Mouse (Mus musculus) liver, embryonic 14.5 days (tissue): ENCODE data around the gene Pfkl. TPM values are rescaled to one million over a fixed set of nuclear protein-coding genes. Genes with fewer than 3 reads are reported as not detected.
"Not testable (repeated sequence)": the region's sequence is repeated elsewhere in the genome, so short reads cannot be mapped to it uniquely, and the experiment has no call there.

Source experiments
- ATAC-seq: fragments of 200-750 bp; cut with Nextera tagmentation; 2 replicates; pipeline ENCODE4 v1.8.0; 2017; ENCODE audit warnings: moderate number of reproducible peaks, mild to moderate bottlenecking, moderate library complexity; ENCODE audit not compliant: insufficient read depth
- DNase-seq, 3 experiments: peaks; one replicate each; pipeline ENCODE4 v3.0.0-alpha.2; 2012 to 2013; ENCODE audit warnings: low read depth in 3 of 3, low spot score in 3 of 3
- H3K27ac ChIP-seq: fragments of 300-500 bp; sonication (generic); 2 replicates; pipeline ENCODE4 v1.5.1; 2014; ENCODE audit warnings: moderate library complexity, mild to moderate bottlenecking, control low read depth, inconsistent platforms
- H3K27me3 ChIP-seq: fragments of 300-500 bp; sonication (generic); 2 replicates; pipeline ENCODE4 v1.6.1; 2014; ENCODE audit warnings: mild to moderate bottlenecking, low read length, moderate library complexity; ENCODE audit not compliant: control insufficient read depth, insufficient read depth
- H3K36me3 ChIP-seq: fragments of 300-500 bp; sonication (generic); replicated peaks from 2 replicates; pipeline ENCODE4 v1.6.1; 2014; ENCODE audit warnings: low read depth; ENCODE audit not compliant: control insufficient read depth, insufficient read depth
- H3K4me1 ChIP-seq, 2 experiments: fragments of 200-500 bp in 1 of 2; fragments of 300-500 bp in 1 of 2; sonication (generic) in 1 of 2; replicated peaks; 2 replicates each; pipeline ENCODE4 v1.6.1; 2012 to 2014; ENCODE audit warnings: antibody characterized with exemption in 1 of 2, inconsistent platforms in 1 of 2, low read length in 1 of 2; ENCODE audit not compliant: control insufficient read depth in 2 of 2, insufficient read depth in 2 of 2
- H3K4me2 ChIP-seq: fragments of 300-500 bp; sonication (generic); 2 replicates; pipeline ENCODE4 v1.6.1; 2014; ENCODE audit warnings: low read depth, mild to moderate bottlenecking, control low read depth, moderate library complexity
- H3K4me3 ChIP-seq, 2 experiments: fragments of 200-500 bp in 1 of 2; fragments of 300-500 bp in 1 of 2; sonication (generic) in 1 of 2; 2 replicates each; pipeline ENCODE4 v1.5.1; 2012 to 2014; ENCODE audit warnings: low read depth in 2 of 2, low read length in 2 of 2, mild to moderate bottlenecking in 2 of 2, control low read depth in 1 of 2, inconsistent platforms in 1 of 2, moderate library complexity in 1 of 2; ENCODE audit not compliant: insufficient read depth in 1 of 2
- H3K9ac ChIP-seq: fragments of 300-500 bp; sonication (generic); replicated peaks from 2 replicates; pipeline ENCODE4 v1.6.1; 2014; ENCODE audit warnings: mild to moderate bottlenecking, control low read depth, moderate library complexity
- H3K9me3 ChIP-seq: fragments of 300-500 bp; sonication (generic); 2 replicates; pipeline ENCODE4 v1.6.1; 2016; ENCODE audit warnings: low read length, mixed read lengths; ENCODE audit not compliant: control insufficient read depth
- CTCF ChIP-seq: IDR thresholded peaks from 2 replicates; pipeline ENCODE4 v1.5.1; 2016; ENCODE audit warnings: antibody characterized with exemption, low read depth, control low read depth
- EP300 ChIP-seq: IDR thresholded peaks from 2 replicates; pipeline ENCODE4 v1.6.1; 2016; ENCODE audit warnings: antibody characterized with exemption, low read depth
- WGBS: fragments of 180-500 bp; shearing (Covaris S2); extraction: QIAGEN DNeasy Blood & Tissue Kit; methylation state at CpG from one replicate; pipeline ENCODE4 v1.1.7; 2014; ENCODE audit not compliant: insufficient replicate concordance; 5-methylcytosine and 5-hydroxymethylcytosine counted together
- polyA plus RNA-seq, 2 experiments: library from polyadenylated mRNA; depleted of rRNA in 1 of 2; stranded (reverse) in 1 of 2; unstranded in 1 of 2; fragments of >200 nt; fragmentation: Nextera tagmentation in 1 of 2; extraction: Ambion mirVana in 1 of 2; gene quantifications; 2 replicates each; pipeline versions ENCODE4 v1.2.1 to v1.2.3; 2012 to 2014

Pfkl gene
- polyA plus RNA-seq, 2 experiments, result 46.7 to 63.1 TPM

- ATAC-seq (no peak), DNase-seq (no peak)
- H3K4me3 ChIP-seq, result no peak overlapping the region
- TF ChIP-seq EP300, result no peak
- TF ChIP-seq CTCF, result no peak
- H3K27me3 ChIP-seq, result peaks cover 15% of the 10 kb centered on the region
- H3K4me2 ChIP-seq, result no peak overlapping the region
- no peaks in the 10 kb centered on the region for H3K4me1 ChIP-seq
- no peaks in the 10 kb centered on the region for H3K9me3 ChIP-seq
- no peak overlapping the region for H3K9ac ChIP-seq
- no peaks in the 10 kb centered on the region for H3K36me3 ChIP-seq
- no peak overlapping the region for H3K27ac ChIP-seq
- WGBS, result 8% methylated on average over 26 of the region's 26 CpGs
These were observed 40.5 kb downstream of the Pfkl start for GRCm38 (mm10) chr10:77969274-77969972.

- no peak for ATAC-seq
- Histone ChIP-seq H3K9ac (no peak overlapping the region), H3K36me3 (no peaks in the 10 kb centered on the region), H3K9me3 (no peaks in the 10 kb centered on the region), H3K4me2 (no peak overlapping the region), H3K4me3 (no peak overlapping the region), H3K27ac (no peak overlapping the region), H3K4me1 (peaks cover 0 to 4% of the 10 kb centered on the region in 2 experiments; a peak in 1 of 4 replicates), H3K27me3 (peaks cover under 1% of the 10 kb centered on the region; the same call in 1 of the 2 replicates)
- TF ChIP-seq CTCF (no peak), EP300 (no peak)
- DNase-seq, result no peak
- WGBS, result 28% methylated on average over 6 of the region's 6 CpGs
These were observed 45.9 kb downstream of the Pfkl start for GRCm38 (mm10) chr10:77963971-77964370.

- H3K27ac ChIP-seq, result no peak overlapping the region
- no peaks in the 10 kb centered on the region for H3K27me3 ChIP-seq
- no peak overlapping the region for H3K4me2 ChIP-seq
- no peak for TF ChIP-seq CTCF
- TF ChIP-seq EP300, result no peak
- DNase-seq (no peak), ATAC-seq (no peak)
- H3K36me3 ChIP-seq, result no peaks in the 10 kb centered on the region
- H3K4me1 ChIP-seq, result peaks cover 0 to 4% of the 10 kb centered on the region in 2 experiments; a peak in 1 of 4 replicates
- WGBS, result 26% methylated on average over 2 of the region's 2 CpGs
- H3K4me3 ChIP-seq, result no peak overlapping the region
- H3K9ac ChIP-seq, result no peak overlapping the region
- H3K9me3 ChIP-seq, result no peaks in the 10 kb centered on the region
These were observed 47.2 kb downstream of the Pfkl start for GRCm38 (mm10) chr10:77962725-77963124.

- ATAC-seq, result not testable (repeated sequence)
These were observed 59.4 kb downstream of the Pfkl start for GRCm38 (mm10) chr10:77950468-77950867.

GRCm38 (mm10) chr10:77939685-77940084, 70.2 kb downstream of the Pfkl start:
- Histone ChIP-seq H3K9ac (no peak overlapping the region), H3K36me3 (no peaks in the 10 kb centered on the region), H3K27me3 (no peaks in the 10 kb centered on the region), H3K9me3 (no peaks in the 10 kb centered on the region), H3K4me3 (no peak overlapping the region), H3K27ac (no peak overlapping the region), H3K4me1 (no peaks in the 10 kb centered on the region), H3K4me2 (no peak overlapping the region)
- DNase-seq (no peak), ATAC-seq (no peak)
- TF ChIP-seq CTCF (no peak), EP300 (no peak)
- 25% methylated on average over 2 of the region's 2 CpGs for WGBS

More at GRCm38 (mm10) chr10:77950468-77950867, 59.4 kb downstream of the Pfkl start:
- H3K36me3 ChIP-seq, H3K9ac ChIP-seq, H3K4me3 ChIP-seq, H3K4me2 ChIP-seq, H3K27me3 ChIP-seq, H3K27ac ChIP-seq, DNase-seq, H3K9me3 ChIP-seq, H3K4me1 ChIP-seq: not testable (repeated sequence)
- 81% methylated on average over 8 of the region's 12 CpGs for WGBS

Other genes starting within 250 kb of the Pfkl start
- gene Gm3238, start 238.8 kb downstream of the Pfkl start, polyA plus RNA-seq (2012; rRNA removed), result not detected in 2 replicates
- gene Gm3238, start 238.8 kb downstream of the Pfkl start, polyA plus RNA-seq (2014; fragmentation: Nextera tagmentation; extraction: Ambion mirVana), result not detected in 2 replicates
- not detected in 2 replicates for gene Gm7138, start 233.1 kb downstream of the Pfkl start, polyA plus RNA-seq (2012; rRNA removed)
- not detected in 2 replicates for gene Gm7138, start 233.1 kb downstream of the Pfkl start, polyA plus RNA-seq (2014; fragmentation: Nextera tagmentation; extraction: Ambion mirVana)
- gene Gm3250, start 227.5 kb downstream of the Pfkl start, polyA plus RNA-seq (2012; rRNA removed), result not detected in 2 replicates
- gene Gm3250, start 227.5 kb downstream of the Pfkl start, polyA plus RNA-seq (2014; fragmentation: Nextera tagmentation; extraction: Ambion mirVana), result not detected in 2 replicates
- not detected in 2 replicates for gene Gm7137, start 221.9 kb downstream of the Pfkl start, polyA plus RNA-seq (2012; rRNA removed)
- gene Gm7137, start 221.9 kb downstream of the Pfkl start, polyA plus RNA-seq (2014; fragmentation: Nextera tagmentation; extraction: Ambion mirVana), result not detected in 2 replicates
- not detected in 2 replicates for gene Gm9639, start 215.0 kb downstream of the Pfkl start, polyA plus RNA-seq (2012; rRNA removed)
- gene Gm9639, start 215.0 kb downstream of the Pfkl start, polyA plus RNA-seq (2014; fragmentation: Nextera tagmentation; extraction: Ambion mirVana), result not detected in 2 replicates
- not detected in 2 replicates for gene Gm19668, start 210.9 kb downstream of the Pfkl start, polyA plus RNA-seq (2012; rRNA removed)
- gene Gm19668, start 210.9 kb downstream of the Pfkl start, polyA plus RNA-seq (2014; fragmentation: Nextera tagmentation; extraction: Ambion mirVana), result not detected in 2 replicates
- gene Gm9507, start 198.2 kb downstream of the Pfkl start, polyA plus RNA-seq (2012; rRNA removed), result not detected in 2 replicates
- gene Gm9507, start 198.2 kb downstream of the Pfkl start, polyA plus RNA-seq (2014; fragmentation: Nextera tagmentation; extraction: Ambion mirVana), result not detected in 2 replicates
- not detected in 2 replicates for gene Gm2696, start 195.4 kb downstream of the Pfkl start, polyA plus RNA-seq (2012; rRNA removed)
- gene Gm2696, start 195.4 kb downstream of the Pfkl start, polyA plus RNA-seq (2014; fragmentation: Nextera tagmentation; extraction: Ambion mirVana), result not detected in 2 replicates
- not detected in 2 replicates for gene Krtap10-4, start 183.0 kb downstream of the Pfkl start, polyA plus RNA-seq (2012; rRNA removed)
- gene Krtap10-4, start 183.0 kb downstream of the Pfkl start, polyA plus RNA-seq (2014; fragmentation: Nextera tagmentation; extraction: Ambion mirVana), result not detected in 2 replicates
- gene Krtap10-10, start 174.1 kb downstream of the Pfkl start, polyA plus RNA-seq (2012; rRNA removed), result not detected in 2 replicates
- not detected in 2 replicates for gene Krtap10-10, start 174.1 kb downstream of the Pfkl start, polyA plus RNA-seq (2014; fragmentation: Nextera tagmentation; extraction: Ambion mirVana)
- not detected in 2 replicates for gene Gm36176, start 163.3 kb downstream of the Pfkl start, polyA plus RNA-seq (2012; rRNA removed)
- not detected in 2 replicates for gene Gm36176, start 163.3 kb downstream of the Pfkl start, polyA plus RNA-seq (2014; fragmentation: Nextera tagmentation; extraction: Ambion mirVana)
- not detected in 2 replicates for gene Gm10318, start 157.2 kb downstream of the Pfkl start, polyA plus RNA-seq (2012; rRNA removed)
- gene Gm10318, start 157.2 kb downstream of the Pfkl start, polyA plus RNA-seq (2014; fragmentation: Nextera tagmentation; extraction: Ambion mirVana), result not detected in 2 replicates
- gene Gm3285, start 148.1 kb downstream of the Pfkl start, polyA plus RNA-seq (2012; rRNA removed), result not detected in 2 replicates
- not detected in 2 replicates for gene Gm3285, start 148.1 kb downstream of the Pfkl start, polyA plus RNA-seq (2014; fragmentation: Nextera tagmentation; extraction: Ambion mirVana)
- 6.7 and 8.4 TPM in 2 replicates for gene Lrrc3, start 107.5 kb downstream of the Pfkl start, polyA plus RNA-seq (2012; rRNA removed)
- gene Lrrc3, start 107.5 kb downstream of the Pfkl start, polyA plus RNA-seq (2014; fragmentation: Nextera tagmentation; extraction: Ambion mirVana), result 8.0 and 8.9 TPM in 2 replicates
- 1.1 TPM in 2 replicates for gene Trpm2, start 39.5 kb downstream of the Pfkl start, polyA plus RNA-seq (2012; rRNA removed)
- 1.4 and 1.5 TPM in 2 replicates for gene Trpm2, start 39.5 kb downstream of the Pfkl start, polyA plus RNA-seq (2014; fragmentation: Nextera tagmentation; extraction: Ambion mirVana)
- 4.5 and 4.7 TPM in 2 replicates for gene 1810043G02Rik, start 31.6 kb downstream of the Pfkl start, polyA plus RNA-seq (2012; rRNA removed)
- gene 1810043G02Rik, start 31.6 kb downstream of the Pfkl start, polyA plus RNA-seq (2014; fragmentation: Nextera tagmentation; extraction: Ambion mirVana), result 4.2 and 4.5 TPM in 2 replicates
- gene Dnmt3l, start 31.9 kb upstream of the Pfkl start, polyA plus RNA-seq (2012; rRNA removed), result 0.08 TPM in 1 of 2 replicates, not detected in the other
- not detected in 2 replicates for gene Dnmt3l, start 31.9 kb upstream of the Pfkl start, polyA plus RNA-seq (2014; fragmentation: Nextera tagmentation; extraction: Ambion mirVana)
- gene Aire, start 33.5 kb upstream of the Pfkl start, polyA plus RNA-seq (2012; rRNA removed), result not detected in 2 replicates
- not detected in 2 replicates for gene Aire, start 33.5 kb upstream of the Pfkl start, polyA plus RNA-seq (2014; fragmentation: Nextera tagmentation; extraction: Ambion mirVana)
- 2.4 TPM in 2 replicates for gene Icosl, start 59.2 kb upstream of the Pfkl start, polyA plus RNA-seq (2012; rRNA removed)
- 2.2 TPM in 2 replicates for gene Icosl, start 59.2 kb upstream of the Pfkl start, polyA plus RNA-seq (2014; fragmentation: Nextera tagmentation; extraction: Ambion mirVana)
- gene D10Jhu81e, start 159.7 kb upstream of the Pfkl start, polyA plus RNA-seq (2012; rRNA removed), result 34.1 and 39.1 TPM in 2 replicates
- 11.7 and 15.6 TPM in 2 replicates for gene D10Jhu81e, start 159.7 kb upstream of the Pfkl start, polyA plus RNA-seq (2014; fragmentation: Nextera tagmentation; extraction: Ambion mirVana)
- 6.1 and 7.5 TPM in 2 replicates for gene Pwp2, start 175.1 kb upstream of the Pfkl start, polyA plus RNA-seq (2012; rRNA removed)
- 7.2 and 9.6 TPM in 2 replicates for gene Pwp2, start 175.1 kb upstream of the Pfkl start, polyA plus RNA-seq (2014; fragmentation: Nextera tagmentation; extraction: Ambion mirVana)
- gene Trappc10, start 234.6 kb upstream of the Pfkl start, polyA plus RNA-seq (2012; rRNA removed), result 19.8 and 20.1 TPM in 2 replicates
- 15.8 and 20.5 TPM in 2 replicates for gene Trappc10, start 234.6 kb upstream of the Pfkl start, polyA plus RNA-seq (2014; fragmentation: Nextera tagmentation; extraction: Ambion mirVana)